7 mouse cellular contexts compared by ENCODE assay signal in the genomic region with DNA sequence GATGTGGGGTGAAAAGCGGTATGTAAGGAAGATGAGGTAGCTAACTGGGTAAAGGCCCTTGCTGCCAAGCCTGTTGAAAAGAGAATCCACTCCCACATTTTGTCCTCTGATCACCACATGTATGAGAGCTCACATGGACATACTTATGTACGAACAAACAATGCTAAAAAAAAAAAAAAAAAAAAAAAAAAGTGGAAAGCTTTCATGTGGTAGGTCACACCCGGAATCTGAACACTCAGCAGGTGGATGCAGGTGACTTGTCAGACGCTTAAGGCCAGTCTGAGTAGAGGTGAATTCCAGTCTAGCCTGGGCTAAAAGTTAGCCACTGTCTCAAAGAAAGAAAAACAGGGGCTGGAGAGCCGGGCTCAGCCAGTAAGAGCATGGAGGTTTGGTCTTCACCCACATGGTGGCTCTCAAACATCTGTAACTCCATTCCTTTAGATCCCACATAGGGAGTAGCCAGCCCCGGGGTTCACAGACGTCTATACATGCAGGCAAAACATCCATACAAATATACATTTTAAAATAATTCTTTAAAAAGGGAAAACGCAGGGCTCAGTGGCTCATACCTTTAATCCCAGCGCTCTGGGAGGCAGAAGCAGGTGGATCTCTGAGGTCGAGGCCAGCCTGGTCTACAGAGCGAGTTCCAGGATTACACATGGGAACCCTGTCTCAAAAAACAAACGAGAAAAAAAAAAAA. TPM values are rescaled to one million over a fixed set of nuclear protein-coding genes. Genes with fewer than 3 reads are reported as not detected.
DNase-seq lines count a peak whose midpoint lies in the region; ATAC-seq and TF ChIP-seq lines count a peak whose summit lies in the region.

No protein-coding gene starts in this region.

- H3K27ac ChIP-seq in neural tube, embryonic 12.5 days = no peak overlapping the region
- H3K27ac ChIP-seq in forebrain, embryonic 11.5 days (ENCODE audit: low read depth, low read length) = no peak overlapping the region
- no peak overlapping the region for H3K27ac ChIP-seq in limb, embryonic 14.5 days (replicated peaks; ENCODE audit: low read depth, low read length)

- 45% methylated on average over 12 of the region's 12 CpGs for WGBS in neural tube, embryonic 12.5 days
- WGBS in forebrain, embryonic 11.5 days = 43% methylated on average over 12 of the region's 12 CpGs
- 42% methylated on average over 12 of the region's 12 CpGs for WGBS in limb, embryonic 14.5 days

- H3K9ac ChIP-seq in neural tube, embryonic 12.5 days = 0 out of 2 replicates have a peak overlapping the region, but pooled peaks have one; percentile 62
- no peak overlapping the region for H3K9ac ChIP-seq in forebrain, embryonic 11.5 days (ENCODE audit: low read length)
- H3K9ac ChIP-seq in limb, embryonic 14.5 days (ENCODE audit: low read depth, low read length, severe bottlenecking) = peak overlapping the region; percentile 54; the same call in 1 of the 2 replicates

- DNase-seq in neural tube, embryonic 10.5 days (ENCODE audit: extremely low spot score, low spot score) = no peak
- DNase-seq in forebrain, embryonic 11.5 days (ENCODE audit: low spot score) = no peak
- DNase-seq in limb, embryonic 14.5 days (ENCODE audit: low spot score) = no peak
- no peak for DNase-seq in urinary bladder, postnatal 25 days (ENCODE audit: low spot score)
- no peak for DNase-seq in left cerebral cortex, postnatal 36 days (ENCODE audit: low spot score in 2 of 2)
- no peak for DNase-seq in spleen, adult 12 weeks (ENCODE audit: low spot score)

- H3K4me3 ChIP-seq in neural tube, embryonic 12.5 days = no peak overlapping the region
- H3K4me3 ChIP-seq in forebrain, embryonic 11.5 days (ENCODE audit: low read depth, low read length) = peak overlapping the region; percentile 48; the same call in 1 of the 2 replicates
- H3K4me3 ChIP-seq in limb, embryonic 14.5 days (replicated peaks; ENCODE audit: low read length) = peak overlapping the region; percentile 51

- TF ChIP-seq POLR2A in limb, embryonic 14.5 days (IDR thresholded peaks at IDR 0.05; ENCODE audit: borderline replicate concordance, extremely low read depth, insufficient read depth, insufficient read length) = no peak

- peaks cover 4% of the 10 kb centered on the region; the same call in 1 of the 2 replicates for H3K4me1 ChIP-seq in neural tube, embryonic 12.5 days
- no peaks in the 10 kb centered on the region for H3K4me1 ChIP-seq in forebrain, embryonic 11.5 days (replicated peaks; ENCODE audit: control insufficient read depth, insufficient read depth, low read length)
- peaks cover 5% of the 10 kb centered on the region for H3K4me1 ChIP-seq in limb, embryonic 14.5 days (ENCODE audit: control insufficient read depth, insufficient read depth, low read length)

- no peaks in the 10 kb centered on the region for H3K36me3 ChIP-seq in neural tube, embryonic 12.5 days
- no peaks in the 10 kb centered on the region for H3K36me3 ChIP-seq in forebrain, embryonic 11.5 days (ENCODE audit: control insufficient read depth, insufficient read depth, low read length)
- no peaks in the 10 kb centered on the region for H3K36me3 ChIP-seq in limb, embryonic 14.5 days (ENCODE audit: control insufficient read depth, insufficient read depth, low read length)

- intact Hi-C loops in left cerebral cortex, postnatal 36 days (cut with DNase I) = loop anchor here (1.0 kb wide), 1 partner anchor 116 kb away; no protein-coding TSS in a partner anchor

- no peak for ATAC-seq in neural tube, embryonic 12.5 days (ENCODE audit: low FRiP score, low read depth)
- ATAC-seq in forebrain, embryonic 11.5 days (replicated peaks; ENCODE audit: low FRiP score) = no peak
- no peak for ATAC-seq in limb, embryonic 14.5 days (ENCODE audit: low FRiP score, low read depth)

- H3K27me3 ChIP-seq in neural tube, embryonic 12.5 days (replicated peaks) = peaks cover 5% of the 10 kb centered on the region; the same call in 1 of the 2 replicates
- H3K27me3 ChIP-seq in forebrain, embryonic 11.5 days (ENCODE audit: control insufficient read depth, insufficient read depth, low read length) = no peaks in the 10 kb centered on the region
- no peaks in the 10 kb centered on the region for H3K27me3 ChIP-seq in limb, embryonic 14.5 days (ENCODE audit: control insufficient read depth, insufficient read depth, low read length)

- H3K4me2 ChIP-seq in neural tube, embryonic 12.5 days (replicated peaks) = peak overlapping the region; percentile 88
- H3K4me2 ChIP-seq in forebrain, embryonic 11.5 days (ENCODE audit: low read depth, low read length, severe bottlenecking) = peak overlapping the region; percentile 72; the same call in 1 of the 2 replicates
- peak overlapping the region; percentile 66 for H3K4me2 ChIP-seq in limb, embryonic 14.5 days (replicated peaks; ENCODE audit: low read depth, low read length, severe bottlenecking)

- H3K9me3 ChIP-seq in neural tube, embryonic 12.5 days = no peaks in the 10 kb centered on the region
- H3K9me3 ChIP-seq in forebrain, embryonic 11.5 days (ENCODE audit: control insufficient read depth, low read length) = no peaks in the 10 kb centered on the region
- no peaks in the 10 kb centered on the region for H3K9me3 ChIP-seq in limb, embryonic 14.5 days (ENCODE audit: control insufficient read depth, low read length)

RNA-seq across cellular contexts. Expression of a gene that starts 5.8 kb away (rescaled TPM):
- polyA plus RNA-seq in neural tube, embryonic 12.5 days (2016; fragmentation: Nextera tagmentation; extraction: Ambion mirVana) = 31.7 and 37.2 TPM in 2 replicates
- 27.0 and 33.4 TPM in 2 replicates for polyA plus RNA-seq in forebrain, embryonic 11.5 days (2014; fragmentation: Nextera tagmentation; extraction: Ambion mirVana)
- 21.5 and 24.5 TPM in 2 replicates for polyA plus RNA-seq in limb, embryonic 14.5 days (2012; rRNA removed)
- 34.5 and 36.5 TPM in 2 replicates for polyA plus RNA-seq in limb, embryonic 14.5 days (2014; fragmentation: Nextera tagmentation; extraction: Ambion mirVana)
- 10 to 100 TPM; 17.7 to 19.9 TPM for total RNA-seq in left cerebral cortex, postnatal 36 days (2021)

RNA-seq across cellular contexts. Expression of a gene that starts 5.9 kb away (rescaled TPM):
- polyA plus RNA-seq in neural tube, embryonic 12.5 days (2016; fragmentation: Nextera tagmentation; extraction: Ambion mirVana) = 61.5 and 65.3 TPM in 2 replicates
- polyA plus RNA-seq in forebrain, embryonic 11.5 days (2014; fragmentation: Nextera tagmentation; extraction: Ambion mirVana) = 36.4 and 39.0 TPM in 2 replicates
- polyA plus RNA-seq in limb, embryonic 14.5 days (2012; rRNA removed) = 16.6 and 24.2 TPM in 2 replicates
- 25.3 and 25.4 TPM in 2 replicates for polyA plus RNA-seq in limb, embryonic 14.5 days (2014; fragmentation: Nextera tagmentation; extraction: Ambion mirVana)
- 10 to 100 TPM; 33.9 to 36.6 TPM for total RNA-seq in left cerebral cortex, postnatal 36 days (2021)

RNA-seq across cellular contexts. Expression of a gene that starts 20.4 kb away (rescaled TPM):
- 29.6 TPM in 2 replicates for polyA plus RNA-seq in neural tube, embryonic 12.5 days (2016; fragmentation: Nextera tagmentation; extraction: Ambion mirVana)
- 26.7 and 29.9 TPM in 2 replicates for polyA plus RNA-seq in forebrain, embryonic 11.5 days (2014; fragmentation: Nextera tagmentation; extraction: Ambion mirVana)
- 37.2 and 43.5 TPM in 2 replicates for polyA plus RNA-seq in limb, embryonic 14.5 days (2012; rRNA removed)
- polyA plus RNA-seq in limb, embryonic 14.5 days (2014; fragmentation: Nextera tagmentation; extraction: Ambion mirVana) = 54.4 and 57.5 TPM in 2 replicates
- total RNA-seq in left cerebral cortex, postnatal 36 days (2021) = 10 to 100 TPM; 10.5 to 11.8 TPM

RNA-seq across cellular contexts. Expression of a gene that starts 49.9 kb away (rescaled TPM):
- 56.4 and 58.4 TPM in 2 replicates for polyA plus RNA-seq in neural tube, embryonic 12.5 days (2016; fragmentation: Nextera tagmentation; extraction: Ambion mirVana)
- 60.8 and 62.7 TPM in 2 replicates for polyA plus RNA-seq in forebrain, embryonic 11.5 days (2014; fragmentation: Nextera tagmentation; extraction: Ambion mirVana)
- polyA plus RNA-seq in limb, embryonic 14.5 days (2012; rRNA removed) = 59.3 and 68.2 TPM in 2 replicates
- 114 and 117 TPM in 2 replicates for polyA plus RNA-seq in limb, embryonic 14.5 days (2014; fragmentation: Nextera tagmentation; extraction: Ambion mirVana)
- 10 to 100 TPM; 33.2 to 35.3 TPM for total RNA-seq in left cerebral cortex, postnatal 36 days (2021)
